Mouse (Mus musculus) forebrain, postnatal 0 days (tissue): ENCODE measurements at regions not wholly inside any gene's neighbourhood (a gene's known extent, or its start where the extent isn't known, plus 50 kb on each side); places are given as distances from the start of the nearest gene placed in this dataset.
A peak's percentile ranks its signal among the peaks of the same experiment; 100 is the strongest.

Source experiments
- ATAC-seq: fragments of 200-750 bp; cut with Nextera tagmentation; 2 replicates; pipeline ENCODE4 v1.8.0; 2017; ENCODE audit warnings: mild to moderate bottlenecking, moderate library complexity
- DNase-seq: peaks from one replicate; pipeline ENCODE4 v3.0.0-alpha.2; 2015
- H3K27ac ChIP-seq: fragments of 300-500 bp; sonication (generic); 2 replicates; pipeline ENCODE4 v1.5.1; 2014; ENCODE audit warnings: low read depth, mild to moderate bottlenecking, antibody characterized with exemption, low read length, moderate library complexity, mixed read lengths
- H3K27me3 ChIP-seq: fragments of 300-500 bp; sonication (generic); 2 replicates; pipeline ENCODE4 v1.6.1; 2014; ENCODE audit warnings: mild to moderate bottlenecking, low read length, mixed read lengths; ENCODE audit not compliant: insufficient read depth
- H3K36me3 ChIP-seq: fragments of 300-500 bp; sonication (generic); 2 replicates; pipeline ENCODE4 v1.6.1; 2014; ENCODE audit warnings: mild to moderate bottlenecking, moderate library complexity; ENCODE audit not compliant: insufficient read depth
- H3K4me1 ChIP-seq: fragments of 300-500 bp; sonication (generic); 2 replicates; pipeline ENCODE4 v1.6.1; 2014; ENCODE audit warnings: antibody characterized with exemption; ENCODE audit not compliant: insufficient read depth
- H3K4me2 ChIP-seq: fragments of 300-500 bp; sonication (generic); 2 replicates; pipeline ENCODE4 v1.6.1; 2014; ENCODE audit warnings: low read depth, mild to moderate bottlenecking, moderate library complexity
- H3K4me3 ChIP-seq: fragments of 300-500 bp; sonication (generic); 2 replicates; pipeline ENCODE4 v1.5.1; 2014; ENCODE audit warnings: low read depth, low read length, mixed read lengths
- H3K9ac ChIP-seq: fragments of 300-500 bp; sonication (generic); 2 replicates; pipeline ENCODE4 v1.6.1; 2014; ENCODE audit warnings: mild to moderate bottlenecking
- H3K9me3 ChIP-seq: fragments of 300-500 bp; sonication (generic); 2 replicates; pipeline ENCODE4 v1.6.1; 2016; ENCODE audit warnings: low read length
- CTCF ChIP-seq: sonication (generic); IDR thresholded peaks from 2 replicates; pipeline ENCODE4 v1.5.1; 2016; ENCODE audit warnings: antibody characterized with exemption, control low read depth, low read depth
- WGBS: fragments of 180-500 bp; shearing (Covaris S2); extraction: QIAGEN DNeasy Blood & Tissue Kit; methylation state at CpG from one replicate; pipeline ENCODE4 v1.1.7; 2014; 5-methylcytosine and 5-hydroxymethylcytosine counted together
- microRNA-seq, 2 experiments: library from miRNA; unstranded; fragments of <30 nt; microRNA quantifications; one replicate each; pipeline ENCODE4; 2016

DNA sequence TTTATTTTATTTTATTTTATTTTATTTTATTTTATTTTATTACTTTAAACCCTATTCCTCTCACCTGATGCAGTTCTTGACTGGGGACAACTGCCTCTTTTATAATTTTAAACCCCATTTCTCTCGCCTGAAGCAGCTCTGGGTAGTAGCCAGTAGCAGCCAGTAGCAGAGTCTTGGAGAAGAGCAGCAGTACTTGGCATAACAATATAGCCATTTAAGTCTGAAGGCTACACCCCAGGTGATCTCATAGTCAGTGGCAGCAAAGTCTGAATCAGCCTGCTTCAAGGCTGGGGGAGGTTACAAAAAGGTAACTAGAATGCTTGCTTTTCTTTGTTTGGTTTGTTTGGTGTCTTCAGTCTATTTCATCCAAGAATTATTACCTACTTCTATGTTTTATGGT lies 373.2 kb downstream of the Eepd1 start:
- no peak for ATAC-seq
- no peak overlapping the region for H3K4me2 ChIP-seq
- TF ChIP-seq CTCF, result no peak
- no peaks in the 10 kb centered on the region for H3K9me3 ChIP-seq
- no peaks in the 10 kb centered on the region for H3K4me1 ChIP-seq
- no peak overlapping the region for H3K27ac ChIP-seq
- WGBS, result 48% methylated on average over 1 of the region's 1 CpGs
- DNase-seq, result no peak
- H3K27me3 ChIP-seq, result no peaks in the 10 kb centered on the region
- no peak overlapping the region for H3K9ac ChIP-seq
- H3K36me3 ChIP-seq, result no peaks in the 10 kb centered on the region
- H3K4me3 ChIP-seq, result no peak overlapping the region

DNA sequence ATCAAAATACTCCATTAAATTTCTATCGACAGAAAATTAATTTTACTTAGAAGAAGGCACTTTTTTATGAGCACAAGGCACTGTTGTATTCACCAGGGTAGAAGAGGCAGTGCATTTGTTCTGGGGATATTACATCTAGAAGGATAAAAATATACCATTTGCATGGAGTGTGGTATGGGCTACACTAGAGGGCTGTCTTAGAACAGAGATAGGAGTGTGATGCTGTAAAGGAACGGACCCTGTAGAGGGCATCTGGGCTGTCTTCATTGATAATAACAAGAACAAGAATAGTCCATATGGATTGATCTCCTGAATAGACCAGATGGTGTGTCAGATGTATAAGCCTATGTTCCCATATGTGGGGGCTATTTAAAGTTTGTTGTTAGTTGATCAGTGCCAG lies 388.9 kb downstream of the Eepd1 start:
- Histone ChIP-seq H3K9ac (no peak overlapping the region), H3K4me1 (no peaks in the 10 kb centered on the region), H3K4me3 (no peak overlapping the region), H3K4me2 (no peak overlapping the region), H3K36me3 (no peaks in the 10 kb centered on the region), H3K27ac (no peak overlapping the region), H3K9me3 (no peaks in the 10 kb centered on the region), H3K27me3 (no peaks in the 10 kb centered on the region)
- ATAC-seq (0 out of 2 replicates have a peak, but pooled peaks have one; percentile 54), DNase-seq (peak; percentile 6)
- WGBS, result 63% methylated on average over 2 of the region's 2 CpGs
- peak; percentile 53 for TF ChIP-seq CTCF

DNA sequence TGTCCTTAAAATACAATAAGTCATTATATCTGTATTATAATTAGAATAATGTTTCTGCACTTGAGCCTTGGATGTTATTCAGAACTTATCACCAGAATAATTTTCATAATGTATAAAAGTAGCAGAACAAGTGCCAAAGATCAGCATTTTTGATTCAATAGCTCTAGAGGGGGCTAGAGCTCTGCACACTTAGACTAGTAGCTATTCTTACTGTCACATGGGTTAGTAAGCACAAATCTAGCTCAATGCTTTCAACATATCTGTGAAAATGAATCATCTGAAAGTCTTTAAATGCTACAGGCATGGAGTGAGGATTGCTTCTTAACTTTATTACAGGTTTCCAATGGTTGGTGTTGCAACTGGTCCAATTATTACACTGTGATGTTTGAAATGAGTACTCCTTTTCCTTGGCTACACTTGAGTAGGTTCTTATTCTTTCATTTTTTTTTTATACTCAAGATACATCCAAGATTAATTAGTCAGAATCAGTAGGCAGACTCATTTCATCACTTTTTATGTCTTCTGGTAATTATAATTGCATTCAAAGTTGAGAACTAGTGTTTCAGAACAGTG lies 415.1 kb downstream of the Eepd1 start:
- Histone ChIP-seq H3K27ac (no peak overlapping the region), H3K27me3 (no peaks in the 10 kb centered on the region), H3K9ac (no peak overlapping the region), H3K4me2 (no peak overlapping the region), H3K4me1 (no peaks in the 10 kb centered on the region), H3K9me3 (no peaks in the 10 kb centered on the region), H3K4me3 (no peak overlapping the region), H3K36me3 (no peaks in the 10 kb centered on the region)
- peak; percentile 63 for TF ChIP-seq CTCF
- DNase-seq (peak; percentile 63), ATAC-seq (peak; percentile 69; the same call in 1 of the 2 replicates)

Small RNA genes lying in the stretch of these regions (microRNA-seq; reads per million reads assigned to microRNA genes)
- gene Gm26190, result 0 reads per million in 2 experiments
